Mouse (Mus musculus): ENCODE data around the gene Parva. TPM values are rescaled to one million over a fixed set of nuclear protein-coding genes. Genes with fewer than 3 reads are reported as not detected.

Gene Parva
- polyA plus RNA-seq, 1 experiment: 269 TPM

GRCm38 (mm10) chr7:112446498-112446897 lies 19.2 kb downstream of the Parva start:
- Histone ChIP-seq H3K4me1 (ENCODE audit: control insufficient read depth, insufficient read depth, low read length) (peaks cover 10% of the 10 kb centered on the region), H3K27ac (ENCODE audit: insufficient read depth, low read depth, low read length) (no peak overlapping the region), H3K4me3 (ENCODE audit: insufficient read depth, low read depth, low read length) (no peak overlapping the region)
- WGBS: 94% methylated on average over 4 of the region's 4 CpGs
- TF ChIP-seq CTCF (IDR thresholded peaks at IDR 0.05; ENCODE audit: insufficient read depth, low read depth, low read length) (no peak), POLR2A (IDR thresholded peaks at IDR 0.05; ENCODE audit: insufficient read depth, low read depth, low read length) (no peak)

GRCm38 (mm10) chr7:112449954-112450700 lies 22.8 kb downstream of the Parva start:
- TF ChIP-seq CTCF (IDR thresholded peaks at IDR 0.05; ENCODE audit: insufficient read depth, low read depth, low read length) (no peak), POLR2A (IDR thresholded peaks at IDR 0.05; ENCODE audit: insufficient read depth, low read depth, low read length) (no peak)
- Histone ChIP-seq H3K4me3 (ENCODE audit: insufficient read depth, low read depth, low read length) (no peak overlapping the region), H3K27ac (ENCODE audit: insufficient read depth, low read depth, low read length) (no peak overlapping the region), H3K4me1 (ENCODE audit: control insufficient read depth, insufficient read depth, low read length) (peaks cover 11% of the 10 kb centered on the region)
- 94% methylated on average over 8 of the region's 8 CpGs for WGBS

GRCm38 (mm10) chr7:112452471-112452870 lies 25.2 kb downstream of the Parva start:
- 82% methylated on average over 5 of the region's 5 CpGs for WGBS

GRCm38 (mm10) chr7:112453805-112454214 lies 26.5 kb downstream of the Parva start:
- WGBS: 27% methylated on average over 3 of the region's 3 CpGs
- H3K27ac ChIP-seq (ENCODE audit: insufficient read depth, low read depth, low read length): peak overlapping the region; percentile 23
- H3K4me3 ChIP-seq (ENCODE audit: insufficient read depth, low read depth, low read length): no peak overlapping the region
- TF ChIP-seq CTCF (IDR thresholded peaks at IDR 0.05; ENCODE audit: insufficient read depth, low read depth, low read length) (no peak), POLR2A (IDR thresholded peaks at IDR 0.05; ENCODE audit: insufficient read depth, low read depth, low read length) (no peak)
- H3K4me1 ChIP-seq (ENCODE audit: control insufficient read depth, insufficient read depth, low read length): peaks cover 19% of the 10 kb centered on the region

More at GRCm38 (mm10) chr7:112452471-112452870, 25.2 kb downstream of the Parva start:
- TF ChIP-seq CTCF (IDR thresholded peaks at IDR 0.05; ENCODE audit: insufficient read depth, low read depth, low read length) (no peak), POLR2A (IDR thresholded peaks at IDR 0.05; ENCODE audit: insufficient read depth, low read depth, low read length) (no peak)
- Histone ChIP-seq H3K27ac (ENCODE audit: insufficient read depth, low read depth, low read length) (no peak overlapping the region), H3K4me1 (ENCODE audit: control insufficient read depth, insufficient read depth, low read length) (peaks cover 11% of the 10 kb centered on the region), H3K4me3 (ENCODE audit: insufficient read depth, low read depth, low read length) (no peak overlapping the region)

- no peak overlapping the region for H3K4me3 ChIP-seq (ENCODE audit: insufficient read depth, low read depth, low read length)
- no peak for TF ChIP-seq POLR2A (IDR thresholded peaks at IDR 0.05; ENCODE audit: insufficient read depth, low read depth, low read length)
- peaks cover 22% of the 10 kb centered on the region for H3K4me1 ChIP-seq (ENCODE audit: control insufficient read depth, insufficient read depth, low read length)
- H3K27ac ChIP-seq (ENCODE audit: insufficient read depth, low read depth, low read length): peak overlapping the region; percentile 23
- WGBS: 67% methylated on average over 6 of the region's 6 CpGs
These were observed 27.1 kb downstream of the Parva start for GRCm38 (mm10) chr7:112454380-112454779.

- 91% methylated on average over 2 of the region's 2 CpGs for WGBS
- no peak overlapping the region for H3K4me3 ChIP-seq (ENCODE audit: insufficient read depth, low read depth, low read length)
- TF ChIP-seq POLR2A (IDR thresholded peaks at IDR 0.05; ENCODE audit: insufficient read depth, low read depth, low read length) (no peak), CTCF (IDR thresholded peaks at IDR 0.05; ENCODE audit: insufficient read depth, low read depth, low read length) (no peak)
These were observed 27.6 kb downstream of the Parva start for GRCm38 (mm10) chr7:112454951-112455350.

GRCm38 (mm10) chr7:112455566-112456110 lies 28.3 kb downstream of the Parva start:
- H3K4me1 ChIP-seq (ENCODE audit: control insufficient read depth, insufficient read depth, low read length): peaks cover 22% of the 10 kb centered on the region
- H3K27ac ChIP-seq (ENCODE audit: insufficient read depth, low read depth, low read length): no peak overlapping the region
- TF ChIP-seq POLR2A (IDR thresholded peaks at IDR 0.05; ENCODE audit: insufficient read depth, low read depth, low read length): no peak
- H3K4me3 ChIP-seq (ENCODE audit: insufficient read depth, low read depth, low read length): no peak overlapping the region
- WGBS: 93% methylated on average over 5 of the region's 5 CpGs

More at GRCm38 (mm10) chr7:112454951-112455350, 27.6 kb downstream of the Parva start:
- peaks cover 22% of the 10 kb centered on the region for H3K4me1 ChIP-seq (ENCODE audit: control insufficient read depth, insufficient read depth, low read length)
- H3K27ac ChIP-seq (ENCODE audit: insufficient read depth, low read depth, low read length): no peak overlapping the region

GRCm38 (mm10) chr7:112457373-112457772 lies 30.1 kb downstream of the Parva start:
- H3K27ac ChIP-seq (ENCODE audit: insufficient read depth, low read depth, low read length): no peak overlapping the region
- H3K4me1 ChIP-seq (ENCODE audit: control insufficient read depth, insufficient read depth, low read length): peaks cover 22% of the 10 kb centered on the region
- TF ChIP-seq CTCF (IDR thresholded peaks at IDR 0.05; ENCODE audit: insufficient read depth, low read depth, low read length) (no peak), POLR2A (IDR thresholded peaks at IDR 0.05; ENCODE audit: insufficient read depth, low read depth, low read length) (no peak)
- H3K4me3 ChIP-seq (ENCODE audit: insufficient read depth, low read depth, low read length): no peak overlapping the region
- WGBS: 95% methylated on average over 4 of the region's 4 CpGs

GRCm38 (mm10) chr7:112457920-112458319 lies 30.6 kb downstream of the Parva start:
- Histone ChIP-seq H3K4me3 (ENCODE audit: insufficient read depth, low read depth, low read length) (no peak overlapping the region), H3K27ac (ENCODE audit: insufficient read depth, low read depth, low read length) (no peak overlapping the region), H3K4me1 (ENCODE audit: control insufficient read depth, insufficient read depth, low read length) (peaks cover 27% of the 10 kb centered on the region)
- no peak for TF ChIP-seq CTCF (IDR thresholded peaks at IDR 0.05; ENCODE audit: insufficient read depth, low read depth, low read length)
- TF ChIP-seq POLR2A (IDR thresholded peaks at IDR 0.05; ENCODE audit: insufficient read depth, low read depth, low read length): no peak
- WGBS: 87% methylated on average over 4 of the region's 4 CpGs
